Mouse (Mus musculus): ENCODE measurements around the gene Cdh23. TPM values are rescaled to one million over a fixed set of nuclear protein-coding genes. Genes with fewer than 3 reads are reported as not detected.

The Cdh23 gene
- total and polyA plus RNA-seq, 2 experiments from 2014 or later, result 1.9 to 13.1 TPM

DNA sequence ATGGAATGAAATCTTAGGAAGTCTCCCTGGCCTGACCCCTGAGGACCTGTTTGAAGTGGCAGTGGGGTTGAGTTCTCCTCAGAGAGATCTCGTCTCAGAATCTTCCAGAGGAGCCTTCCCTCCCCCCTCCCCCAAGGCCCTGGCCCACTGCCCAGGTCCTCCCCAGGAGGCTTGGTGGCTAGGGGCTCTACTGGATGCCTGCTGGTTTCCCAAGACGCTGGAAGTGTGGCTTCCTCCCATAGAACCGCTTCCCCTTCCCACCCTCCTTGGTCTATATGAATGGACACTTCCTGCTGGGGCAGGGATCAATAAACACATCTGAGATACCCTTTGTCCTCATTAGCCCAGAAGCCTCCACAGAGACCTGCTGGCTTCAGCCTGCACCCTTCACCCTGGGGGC lies 345.0 kb downstream of the Cdh23 start:
- DNase-seq, result no peak

DNA sequence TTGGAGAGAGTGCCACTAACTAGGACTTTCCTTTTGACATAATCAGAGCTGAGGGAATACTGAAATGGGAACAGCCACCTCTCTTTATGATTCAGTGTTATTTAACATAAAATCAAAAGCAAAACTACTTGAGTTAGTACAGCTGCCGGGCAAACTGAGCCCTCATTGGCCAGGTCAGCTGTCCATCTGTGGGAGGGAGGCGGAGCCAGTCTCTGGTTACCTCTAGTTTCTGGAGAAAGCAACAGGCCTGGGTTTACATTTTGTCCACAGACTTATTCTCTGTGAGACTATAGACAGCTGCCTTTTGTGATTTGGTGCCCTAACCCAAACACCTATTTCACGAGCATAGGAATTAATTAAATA lies 345.5 kb downstream of the Cdh23 start:
- no peak overlapping the region for H3K9ac ChIP-seq
- ATAC-seq (peak; percentile 44; the same call in 1 of the 2 replicates), DNase-seq (peak; percentile 59)
- TF ChIP-seq CTCF (IDR thresholded peaks at IDR 0.05; ENCODE audit: low read depth), result no peak
- H3K9me3 ChIP-seq (ENCODE audit: low read length), result no peaks in the 10 kb centered on the region
- no peak overlapping the region for H3K27ac ChIP-seq (ENCODE audit: low read depth, low read length)
- 45% methylated on average over 3 of the region's 3 CpGs for WGBS
- H3K4me1 ChIP-seq (ENCODE audit: insufficient read depth), result no peaks in the 10 kb centered on the region
- no peak overlapping the region for H3K4me2 ChIP-seq (ENCODE audit: low read depth)
- no peaks in the 10 kb centered on the region for H3K36me3 ChIP-seq (ENCODE audit: insufficient read depth)
- no peak overlapping the region for H3K4me3 ChIP-seq (ENCODE audit: low read depth, low read length)
- peaks cover 8% of the 10 kb centered on the region for H3K27me3 ChIP-seq (ENCODE audit: insufficient read depth, low read length)

More for the DNA sequence above, 345.0 kb downstream of the Cdh23 start:
- Histone ChIP-seq H3K4me1 (ENCODE audit: insufficient read depth) (no peaks in the 10 kb centered on the region), H3K27me3 (ENCODE audit: insufficient read depth, low read length) (peaks cover 3% of the 10 kb centered on the region), H3K4me2 (ENCODE audit: low read depth) (no peak overlapping the region), H3K4me3 (ENCODE audit: low read depth, low read length) (no peak overlapping the region), H3K36me3 (ENCODE audit: insufficient read depth) (no peaks in the 10 kb centered on the region), H3K9ac (no peak overlapping the region), H3K27ac (ENCODE audit: low read depth, low read length) (no peak overlapping the region), H3K9me3 (ENCODE audit: low read length) (no peaks in the 10 kb centered on the region)
- WGBS, result 32% methylated on average over 3 of the region's 3 CpGs
- no peak for ATAC-seq
- TF ChIP-seq CTCF (IDR thresholded peaks at IDR 0.05; ENCODE audit: low read depth), result no peak

DNA sequence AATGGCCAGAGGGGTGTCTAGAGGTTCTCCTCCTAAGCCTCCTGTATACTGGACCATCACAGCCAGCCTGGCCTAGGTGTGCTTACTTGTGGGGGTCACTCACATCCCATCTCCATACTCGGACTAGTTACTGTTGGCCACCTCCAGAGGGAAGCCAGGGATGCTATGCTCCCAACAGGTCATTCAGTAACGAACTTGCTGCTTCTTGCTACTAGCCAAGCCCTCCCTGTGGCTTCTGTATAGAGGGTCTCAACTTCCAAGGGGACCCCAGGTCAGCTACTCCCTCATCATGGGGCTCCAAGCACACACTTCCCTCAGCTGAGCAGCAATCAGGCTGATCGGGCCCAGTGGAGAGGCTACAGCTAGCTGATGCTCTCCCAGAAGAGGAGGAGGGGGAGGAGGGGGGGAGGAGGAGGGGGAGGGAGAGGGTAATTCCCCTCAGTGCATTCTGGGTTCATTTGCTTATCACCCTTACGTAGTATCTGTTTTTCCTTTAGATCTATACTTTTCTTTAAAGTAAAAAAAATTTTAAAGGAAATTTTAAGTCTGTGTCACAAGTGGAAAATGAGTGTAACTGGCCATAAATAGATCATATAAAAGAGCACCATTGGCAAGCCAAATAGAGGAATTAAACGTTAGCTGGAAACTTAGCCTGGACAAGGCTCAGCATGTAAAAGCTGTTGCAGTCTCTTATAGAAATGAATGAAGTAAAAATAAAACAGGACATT lies 346.0 kb downstream of the Cdh23 start:
- TF ChIP-seq CTCF (IDR thresholded peaks at IDR 0.05; ENCODE audit: low read depth), result no peak
- Histone ChIP-seq H3K36me3 (ENCODE audit: insufficient read depth) (no peaks in the 10 kb centered on the region), H3K27ac (ENCODE audit: low read depth, low read length) (no peak overlapping the region), H3K4me2 (ENCODE audit: low read depth) (no peak overlapping the region), H3K4me1 (ENCODE audit: insufficient read depth) (no peaks in the 10 kb centered on the region), H3K4me3 (ENCODE audit: low read depth, low read length) (no peak overlapping the region), H3K27me3 (ENCODE audit: insufficient read depth, low read length) (peaks cover 8% of the 10 kb centered on the region), H3K9ac (no peak overlapping the region), H3K9me3 (ENCODE audit: low read length) (no peaks in the 10 kb centered on the region)
- DNase-seq, result no peak
- no peak for ATAC-seq
- 45% methylated on average over 5 of the region's 5 CpGs for WGBS

DNA sequence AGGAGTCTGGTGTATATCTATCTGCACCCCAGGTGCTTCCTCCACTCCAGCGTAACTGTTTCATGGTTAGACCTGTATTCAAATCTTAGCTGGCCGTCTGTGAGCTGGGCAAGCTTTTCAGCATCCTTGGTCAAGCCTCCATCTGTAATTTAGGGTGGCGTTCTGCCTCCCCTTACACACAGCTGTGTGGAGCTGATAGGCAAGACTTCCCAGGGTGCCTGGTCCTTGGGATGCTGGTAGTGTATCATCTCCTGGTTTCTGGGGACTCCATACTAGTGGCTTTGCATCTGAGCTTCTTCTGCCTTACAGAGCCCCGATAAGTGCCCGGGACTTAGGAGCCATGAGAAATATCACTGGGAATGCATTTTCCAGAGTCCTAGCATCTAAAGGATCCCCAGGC lies 346.6 kb downstream of the Cdh23 start:
- no peak for ATAC-seq
- H3K36me3 ChIP-seq (ENCODE audit: insufficient read depth), result no peaks in the 10 kb centered on the region
- TF ChIP-seq CTCF (IDR thresholded peaks at IDR 0.05; ENCODE audit: low read depth), result no peak
- no peak overlapping the region for H3K4me3 ChIP-seq (ENCODE audit: low read depth, low read length)
- DNase-seq, result no peak
- H3K27ac ChIP-seq (ENCODE audit: low read depth, low read length), result no peak overlapping the region
- H3K4me2 ChIP-seq (ENCODE audit: low read depth), result no peak overlapping the region
- H3K4me1 ChIP-seq (ENCODE audit: insufficient read depth), result no peaks in the 10 kb centered on the region
- 94% methylated on average over 5 of the region's 5 CpGs for WGBS
- H3K27me3 ChIP-seq (ENCODE audit: insufficient read depth, low read length), result peaks cover 8% of the 10 kb centered on the region
- H3K9me3 ChIP-seq (ENCODE audit: low read length), result no peaks in the 10 kb centered on the region
- no peak overlapping the region for H3K9ac ChIP-seq

DNA sequence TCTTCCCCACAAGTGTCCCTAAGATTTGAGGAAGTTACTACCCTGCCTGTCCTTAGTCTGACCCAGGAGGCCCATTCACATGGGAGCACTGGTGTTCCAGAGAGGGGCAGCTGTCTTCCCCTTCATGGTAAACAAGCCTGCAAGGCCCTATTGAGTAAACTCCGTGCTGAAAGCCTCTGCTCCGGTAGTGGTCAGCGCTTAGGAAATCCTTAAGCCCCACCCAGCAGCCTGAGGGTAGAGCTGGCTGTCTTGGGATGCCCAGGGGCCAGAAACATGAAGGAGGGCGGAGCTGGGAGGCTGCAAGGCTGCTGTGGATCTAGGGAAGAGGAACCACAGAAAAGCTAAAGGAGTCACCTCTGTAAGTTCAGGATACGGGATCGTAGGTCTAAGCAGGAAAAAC lies 347.2 kb downstream of the Cdh23 start:
- 47% methylated on average over 6 of the region's 6 CpGs for WGBS
- Histone ChIP-seq H3K9me3 (ENCODE audit: low read length) (no peaks in the 10 kb centered on the region), H3K4me2 (ENCODE audit: low read depth) (no peak overlapping the region), H3K27me3 (ENCODE audit: insufficient read depth, low read length) (peaks cover 8% of the 10 kb centered on the region), H3K36me3 (ENCODE audit: insufficient read depth) (no peaks in the 10 kb centered on the region), H3K4me3 (ENCODE audit: low read depth, low read length) (no peak overlapping the region), H3K4me1 (ENCODE audit: insufficient read depth) (no peaks in the 10 kb centered on the region), H3K9ac (no peak overlapping the region), H3K27ac (ENCODE audit: low read depth, low read length) (no peak overlapping the region)
- ATAC-seq (no peak), DNase-seq (no peak)
- no peak for TF ChIP-seq CTCF (IDR thresholded peaks at IDR 0.05; ENCODE audit: low read depth)

DNA sequence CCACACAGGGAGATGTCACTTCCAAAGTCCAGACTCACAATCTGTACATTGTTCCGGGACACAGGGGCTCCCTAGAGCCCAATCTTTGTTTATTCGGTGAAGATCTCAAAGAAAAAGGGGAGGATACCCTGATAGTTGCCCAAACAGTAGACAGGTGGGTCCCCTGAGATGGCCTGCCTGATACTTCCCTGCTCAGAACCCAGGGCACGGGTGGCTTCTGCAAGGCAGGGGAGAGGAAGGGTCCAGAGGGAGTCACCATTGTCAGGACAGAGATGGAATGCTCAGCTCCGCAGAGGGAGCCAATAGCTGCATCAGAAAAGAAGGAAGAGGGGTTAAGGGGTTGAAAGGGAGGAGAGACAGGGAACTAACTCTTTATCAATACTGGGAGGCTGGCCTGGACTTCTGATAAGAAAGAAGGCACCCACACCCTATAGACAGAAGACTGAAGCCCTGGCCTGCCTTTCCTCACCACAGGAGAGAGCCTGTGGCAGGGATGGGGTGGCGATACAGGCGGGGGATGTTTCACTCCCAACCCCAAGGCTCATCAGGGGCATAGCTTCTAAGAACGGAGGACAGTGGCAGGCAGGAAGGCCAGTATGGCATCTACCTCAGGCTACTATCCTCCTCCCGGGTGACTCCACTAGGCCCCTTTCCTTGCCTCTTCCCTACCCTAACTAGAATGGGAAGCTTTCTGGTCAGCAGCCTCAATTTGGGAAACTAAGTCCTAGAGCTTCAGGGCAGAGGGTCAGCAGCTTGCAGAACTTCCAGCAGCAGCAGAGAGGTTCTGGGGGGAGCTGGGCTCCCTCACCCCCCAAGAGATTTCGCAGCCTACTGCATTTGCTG lies 348.3 kb downstream of the Cdh23 start:
- ATAC-seq (no peak), DNase-seq (no peak)
- Histone ChIP-seq H3K36me3 (ENCODE audit: insufficient read depth) (no peaks in the 10 kb centered on the region), H3K27me3 (ENCODE audit: insufficient read depth, low read length) (peaks cover 8% of the 10 kb centered on the region), H3K9me3 (ENCODE audit: low read length) (no peaks in the 10 kb centered on the region), H3K27ac (ENCODE audit: low read depth, low read length) (no peak overlapping the region), H3K9ac (no peak overlapping the region), H3K4me3 (ENCODE audit: low read depth, low read length) (no peak overlapping the region), H3K4me2 (ENCODE audit: low read depth) (0 out of 2 replicates have a peak overlapping the region, but pooled peaks have one; percentile 29), H3K4me1 (ENCODE audit: insufficient read depth) (no peaks in the 10 kb centered on the region)
- 47% methylated on average over 9 of the region's 9 CpGs for WGBS
- TF ChIP-seq CTCF (IDR thresholded peaks at IDR 0.05; ENCODE audit: low read depth), result no peak

All from forebrain, postnatal 0 days (tissue).